Mouse (Mus musculus) MEL (cell line): ENCODE data around the gene Calm3.

Experiments
- CTCF ChIP-seq, 3 experiments: IDR thresholded peaks in 2 of 3; conservative IDR thresholded peaks in 1 of 3; 2 replicates each; pipeline ENCODE4 v1.5.1; 2011 to 2012; ENCODE audit warnings: low read length in 3 of 3, low read depth in 2 of 3, mild to moderate bottlenecking in 2 of 3, improper control_type of control experiment in 1 of 3, inconsistent platforms in 1 of 3, mixed read lengths in 1 of 3, moderate library complexity in 1 of 3; ENCODE audit not compliant: control insufficient read depth in 1 of 3, insufficient read depth in 1 of 3, poor library complexity in 1 of 3, severe bottlenecking in 1 of 3
- E2F4 ChIP-seq: IDR thresholded peaks from 2 replicates; pipeline ENCODE4 v1.6.1; 2011; ENCODE audit warnings: low read depth, low read length, improper control_type of control experiment, borderline replicate concordance
- GABPA ChIP-seq: IDR thresholded peaks from 2 replicates; pipeline ENCODE4 v1.6.1; 2012; ENCODE audit warnings: low read depth, mild to moderate bottlenecking, inconsistent platforms, low read length, improper control_type of control experiment, moderate library complexity
- KAT2A ChIP-seq: conservative IDR thresholded peaks from 2 replicates; pipeline ENCODE4 v1.6.1; 2012; ENCODE audit warnings: low read depth, low read length, improper control_type of control experiment, inconsistent platforms

DNA sequence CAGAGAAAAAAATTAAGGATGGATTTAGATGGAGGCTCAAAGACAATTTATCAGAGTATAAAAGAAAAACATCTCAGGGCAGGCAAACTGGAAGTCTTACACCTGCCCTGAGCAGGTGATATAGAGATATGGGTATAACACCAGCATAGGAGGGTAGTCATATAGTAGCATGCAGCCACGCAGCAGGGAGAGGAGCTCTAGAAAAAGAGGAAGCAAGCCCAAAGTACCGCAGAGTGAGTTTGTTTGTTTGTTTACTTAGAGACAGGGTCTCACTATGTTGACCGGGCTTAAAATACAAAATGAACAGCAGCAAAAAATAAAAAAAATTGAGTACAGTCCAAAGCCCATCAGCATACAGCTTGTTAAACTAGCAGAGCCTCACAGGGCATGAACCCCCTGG, 47.2 kb upstream of the Calm3 start:
- TF ChIP-seq GABPA (no peak), KAT2A (no peak), CTCF (IDR thresholded peaks at IDR 0.05 in 2 of 3, conservative IDR thresholded peaks at IDR 0.05 in 1 of 3; ENCODE audit: control insufficient read depth in 1 of 3, insufficient read depth in 1 of 3, low read depth in 2 of 3, low read length in 3 of 3, poor library complexity in 1 of 3, severe bottlenecking in 1 of 3) (no peak), E2F4 (no peak)
